Mouse (Mus musculus) urinary bladder, postnatal 0 days (tissue): ENCODE measurements around the gene Sgsm2. TPM values are rescaled to one million over a fixed set of nuclear protein-coding genes. Genes with fewer than 3 reads are reported as not detected.

Experiments
- microRNA-seq: library from miRNA; unstranded; fragments of <30 nt; microRNA quantifications from one replicate; pipeline ENCODE4, GENCODE M21; 2016
- polyA plus RNA-seq: library from polyadenylated mRNA; unstranded; fragments of >200 nt; fragmentation: Nextera tagmentation; extraction: Ambion mirVana; gene quantifications from 2 replicates; pipeline ENCODE4 v1.2.1, GENCODE M21; 2015

Gene Sgsm2
- polyA plus RNA-seq, result 2.7 and 3.3 TPM in 2 replicates

DNA sequence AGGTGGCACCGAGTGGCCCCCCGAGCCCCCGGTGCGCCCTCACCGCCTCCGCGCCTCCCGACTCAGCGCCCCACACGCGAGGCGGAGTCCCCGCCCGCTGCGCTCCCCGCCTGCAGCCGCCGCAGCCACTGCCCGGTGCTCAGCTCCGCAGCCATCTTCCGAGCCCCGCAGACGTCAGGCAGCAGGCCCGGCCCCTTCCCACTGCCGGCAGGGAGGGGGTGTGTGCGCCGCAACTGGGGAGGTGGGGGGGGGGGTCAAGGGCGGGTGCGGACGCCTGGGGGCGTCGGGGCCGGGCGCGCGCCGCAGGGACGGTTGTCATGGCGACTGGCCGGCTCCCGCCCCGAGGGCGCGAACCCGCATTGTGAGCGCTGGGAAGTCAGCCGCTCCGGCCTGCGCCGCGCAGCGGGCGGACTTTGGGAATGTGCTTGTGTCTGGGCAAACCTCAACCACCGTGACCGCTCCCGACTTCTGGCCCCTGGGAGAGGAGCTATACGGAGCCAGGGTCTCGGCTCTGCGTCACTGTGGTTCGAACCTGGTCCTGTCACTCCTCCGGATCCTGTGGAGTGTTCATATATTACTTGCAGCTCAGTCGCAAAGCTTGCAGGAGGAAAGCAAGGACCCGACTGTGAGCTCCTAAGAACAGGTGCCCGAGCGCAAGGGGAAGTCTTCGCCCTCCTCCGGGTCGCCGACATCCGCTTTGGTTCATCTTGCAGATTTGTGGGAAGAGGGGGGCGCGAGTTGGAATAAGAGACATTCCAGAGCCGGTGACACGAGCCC is at the start of gene Sgsm2:
Sgsm2 (minus strand) TSS at position 160 of the 777 bp plus-strand sequence.

DNA sequence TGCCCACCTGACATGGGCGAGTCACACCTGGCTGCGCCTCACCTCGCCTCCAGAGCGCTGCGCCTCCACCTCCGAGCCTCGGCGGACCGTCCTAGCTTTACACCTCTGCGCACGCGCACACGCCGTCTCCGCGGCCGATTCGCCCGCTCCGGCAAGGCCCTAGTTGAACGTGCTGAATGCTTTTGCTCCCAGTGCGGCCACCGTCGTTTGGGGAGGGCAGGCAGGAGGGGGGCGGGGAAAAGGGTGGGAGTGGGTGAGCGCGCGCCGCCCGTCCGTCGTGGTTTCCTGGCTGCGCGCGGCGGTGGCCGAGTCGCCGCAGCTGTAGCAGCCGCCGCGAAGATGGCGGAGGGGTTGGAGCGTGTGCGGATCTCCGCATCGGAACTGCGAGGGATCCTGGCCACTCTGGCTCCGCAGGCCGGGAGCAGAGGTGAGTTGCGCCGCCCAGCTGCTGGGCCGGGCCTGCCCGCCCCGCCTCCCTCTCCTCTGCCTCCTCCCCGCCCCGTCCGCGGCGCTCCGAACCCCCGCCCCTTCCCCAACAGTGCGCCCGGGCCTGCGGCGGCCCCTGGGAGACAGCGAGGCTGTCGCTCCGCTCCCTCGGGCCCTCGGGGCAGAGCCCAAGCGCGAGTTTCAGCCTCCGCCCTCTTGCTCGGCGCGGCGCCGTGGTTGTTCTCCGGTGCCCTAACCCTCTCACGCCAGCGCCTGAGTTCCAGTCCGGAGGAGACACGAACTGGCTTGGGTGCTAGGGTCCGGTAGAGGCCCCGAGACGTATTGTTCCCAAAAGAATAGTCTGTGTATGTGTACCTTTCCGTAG is 28.9 kb upstream of the Sgsm2 start, which contains the start of the genes Smg6 and Srr:
Smg6 (plus strand) TSS at position 247 of the 811 bp plus-strand sequence.
Srr (minus strand) TSS at position 372 of the 811 bp plus-strand sequence.

DNA sequence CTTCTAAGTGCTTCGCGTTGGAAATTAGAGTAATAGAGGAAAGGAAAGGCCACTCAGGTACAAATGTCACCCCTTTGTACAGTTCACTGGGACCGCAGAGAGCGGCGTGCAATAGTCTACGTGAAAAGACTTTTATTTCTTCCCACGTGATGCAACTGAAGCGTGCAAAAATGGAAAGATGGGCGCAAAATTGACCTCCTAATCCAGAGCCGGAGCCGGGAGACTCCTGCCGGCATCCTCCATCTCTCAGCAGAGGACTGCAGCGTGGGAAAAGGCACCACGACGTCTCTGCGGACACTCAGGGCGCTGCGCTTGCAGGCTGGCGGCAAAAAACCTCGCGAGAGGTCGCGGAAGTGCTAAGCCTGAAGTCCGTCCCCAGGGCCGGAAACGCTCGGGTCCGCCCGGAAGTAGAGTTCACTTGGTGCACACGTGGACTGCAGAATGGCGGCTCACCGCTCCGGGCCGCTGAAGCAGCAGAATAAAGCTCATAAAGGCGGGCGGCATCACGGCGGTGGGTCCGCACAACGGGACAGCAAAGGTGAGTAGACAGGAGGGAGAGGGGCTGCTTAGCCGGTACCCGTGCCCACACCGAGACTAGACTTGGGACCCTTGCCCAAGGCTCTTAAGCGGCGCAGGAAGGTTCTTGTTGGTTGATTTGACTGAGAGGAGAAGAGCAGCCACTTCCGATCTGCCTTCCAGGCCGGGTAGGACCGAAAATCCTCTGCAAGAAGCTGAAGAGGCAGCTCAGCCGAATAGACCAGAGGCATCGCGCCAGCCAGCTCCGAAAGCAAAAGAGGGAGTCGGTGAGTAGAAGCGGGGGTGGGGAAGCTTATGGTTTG is 1.0 kb upstream of the Sgsm2 start, which contains the start of gene Tsr1:
Tsr1 (plus strand) TSS at position 394 of the 839 bp plus-strand sequence.

DNA sequence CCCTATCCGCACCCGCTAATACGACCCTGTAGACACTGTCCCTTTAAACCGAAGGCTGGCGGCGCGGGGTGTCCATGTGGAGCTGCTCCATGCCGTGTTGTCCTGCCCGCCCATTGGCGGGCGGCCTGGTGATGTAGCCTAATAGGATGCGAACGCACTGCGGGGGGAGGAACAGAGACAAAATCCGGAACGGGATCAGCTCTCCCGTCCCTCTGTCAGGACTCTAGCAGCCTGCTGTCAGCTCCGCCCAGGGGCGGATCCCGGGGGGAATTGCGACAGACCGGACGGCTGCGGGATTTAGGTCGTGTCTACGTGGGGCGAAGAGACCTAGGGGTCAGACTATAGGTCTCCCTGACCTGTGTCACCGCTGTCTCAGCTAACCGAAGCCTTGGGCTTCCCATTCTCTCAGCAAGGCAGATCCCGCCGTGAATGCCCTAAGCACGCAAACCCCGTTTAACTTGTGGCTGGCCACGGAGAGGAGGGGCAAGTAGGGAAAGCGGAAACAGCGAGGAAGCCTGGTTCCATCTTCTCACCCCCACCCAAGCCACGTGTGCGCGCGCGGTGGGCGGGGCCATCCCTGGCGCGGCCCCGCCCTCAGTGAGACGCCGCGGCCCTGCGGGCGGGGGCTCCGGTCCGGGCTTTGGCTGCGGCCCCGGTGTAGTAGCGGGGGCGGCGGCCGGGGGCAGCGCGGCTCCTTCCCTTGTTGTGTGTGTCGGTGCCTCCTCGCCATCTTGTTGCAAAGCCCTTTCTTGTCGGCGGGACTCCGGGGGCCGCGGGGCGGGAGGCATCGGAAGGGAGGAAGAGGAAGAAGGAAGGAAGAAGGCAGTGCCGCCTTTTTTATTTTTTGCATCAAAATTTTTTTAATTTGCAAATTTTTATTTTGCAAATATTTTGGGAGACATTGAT is 66.4 kb downstream of the Sgsm2 start, which contains the start of gene Mnt:
Mnt (plus strand) TSS at position 665 of the 906 bp plus-strand sequence.

Small RNA genes lying within 50 kb of the gene (microRNA-seq; reads per million reads assigned to microRNA genes)
- not detected for gene Mir6926

Other genes starting within 250 kb of the Sgsm2 start
- 18.0 and 19.0 TPM in 2 replicates for gene Cluh, start 247.6 kb downstream of the Sgsm2 start, polyA plus RNA-seq
- gene Pafah1b1, start 172.4 kb downstream of the Sgsm2 start, polyA plus RNA-seq, result 40.7 and 53.3 TPM in 2 replicates
- gene Mettl16, start 126.2 kb downstream of the Sgsm2 start, polyA plus RNA-seq, result 15.9 and 16.2 TPM in 2 replicates
- 3.2 and 3.3 TPM in 2 replicates for gene Mnt, start 66.1 kb downstream of the Sgsm2 start, polyA plus RNA-seq
- gene Tsr1, start 1.0 kb upstream of the Sgsm2 start, polyA plus RNA-seq, result 27.0 and 30.3 TPM in 2 replicates
- 6.3 and 6.7 TPM in 2 replicates for gene Smg6, start 28.8 kb upstream of the Sgsm2 start, polyA plus RNA-seq
- 12.0 and 13.5 TPM in 2 replicates for gene Srr, start 28.9 kb upstream of the Sgsm2 start, polyA plus RNA-seq